ENCODE assay signal across 15 mouse cellular contexts in the genomic region with DNA sequence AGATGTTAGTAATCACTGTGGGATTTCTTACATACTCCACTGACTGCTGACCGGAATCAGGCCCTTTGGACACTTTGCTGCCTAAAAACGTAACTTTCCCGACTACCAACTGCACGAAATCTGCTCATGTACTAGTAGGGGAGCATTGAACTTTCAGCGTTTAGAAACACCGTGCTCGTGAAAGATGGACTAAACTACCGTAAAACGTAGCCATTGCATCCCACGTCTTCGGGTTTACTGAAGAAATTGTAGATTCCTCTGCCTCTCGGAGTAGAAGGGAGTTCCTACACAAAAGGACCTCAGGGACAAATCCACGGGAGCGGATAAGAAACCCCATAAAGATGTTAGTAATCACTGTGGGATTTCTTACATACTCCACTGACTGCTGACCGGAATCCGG. TPM values are rescaled to one million over a fixed set of nuclear protein-coding genes. Genes with fewer than 3 reads are reported as not detected.
DNase-seq lines count a peak whose midpoint lies in the region.
"Not testable (repeated sequence)": the region's sequence is repeated elsewhere in the genome, so short reads cannot be mapped to it uniquely, and the experiment has no call there.
"Had no signal": no experiment of that assay in that cellular context is flagged by ENCODE, and none has a peak within 500 bp of the region (broad histone marks: within the 10 kb centered on the region; RNA-seq: fewer than 3 reads in every experiment).

No protein-coding gene starts in this region.

- DNase-seq in B cell, adult 2 months, result peak; percentile 62 to 65
- peak; percentile 22 to 64 for DNase-seq in frontal cortex, postnatal 14 days (ENCODE audit: low spot score in 2 of 2)
- peak; percentile 44 to 62 for DNase-seq in heart, postnatal 10 days
- DNase-seq in kidney, postnatal 10 days, result peak; percentile 6
- DNase-seq in left cerebral cortex, postnatal 25 days (ENCODE audit: low spot score in 2 of 2), result peak; percentile 40 to 49
- DNase-seq in lung, postnatal 36 days, result peak; percentile 57
- peak; percentile 46 for DNase-seq in right cerebral cortex, postnatal 25 days
- peak; percentile 7 for DNase-seq in urinary bladder, postnatal 14 days (ENCODE audit: low spot score)

- intact Hi-C loops in heart, postnatal 10 days (cut with DNase I); left cerebral cortex, postnatal 25 days (cut with DNase I): not testable (repeated sequence)

RNA-seq across cellular contexts. Expression of a gene that starts 4.9 kb away (rescaled TPM):
- total RNA-seq in heart, postnatal 10 days (2021), result not detected
- total RNA-seq in left cerebral cortex, postnatal 25 days (2021), result not detected
- total RNA-seq: adrenal gland, postnatal 36 days; ES-E14; gastrocnemius, postnatal 10 days; heart, adult 2 months; hindbrain, postnatal 0 days; left cerebral cortex, postnatal 10 days; neutrophil, adult 5-6 weeks had no signal

RNA-seq across cellular contexts. Expression of a gene that starts 20.3 kb away (rescaled TPM):
- not detected for total RNA-seq in heart, postnatal 10 days (2021)
- total RNA-seq in left cerebral cortex, postnatal 25 days (2021), result not detected
- total RNA-seq: ES-E14; hindbrain, postnatal 0 days; left cerebral cortex, postnatal 10 days had no signal

Comparison
In these comparisons a context has a peak if more than half of its experiments do, and no peak if none do; other contexts are left out.
1. Peak in every context shown above with its lines: DNase-seq.
2. DNase-seq: peak in every context shown above with its lines; median percentile 64 in B cell, adult 2 months; 57 in lung, postnatal 36 days; 53 in heart, postnatal 10 days; 46 in right cerebral cortex, postnatal 25 days; 44 in left cerebral cortex, postnatal 25 days; 43 in frontal cortex, postnatal 14 days; 7 in urinary bladder, postnatal 14 days; 6 in kidney, postnatal 10 days.